ENCODE assay signal across 21 mouse cellular contexts in the genomic region with DNA sequence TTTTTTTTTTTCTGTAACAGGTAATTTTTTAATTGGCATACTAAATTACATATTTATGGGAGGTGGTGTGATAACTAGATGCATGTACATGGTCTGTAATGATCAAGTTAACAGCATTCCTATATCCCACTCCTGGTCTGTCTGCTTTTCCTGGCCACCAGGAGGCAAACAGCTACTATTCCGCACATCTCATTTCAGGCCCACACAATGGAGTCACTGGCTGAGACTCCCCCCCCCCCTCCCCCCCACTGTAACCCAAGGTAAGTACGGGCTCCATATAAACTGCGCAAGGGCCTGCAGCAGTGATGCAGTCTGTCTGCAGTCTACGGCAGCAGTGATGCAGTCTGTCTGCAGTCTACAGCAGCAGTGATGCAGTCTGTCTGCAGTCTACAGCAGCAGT. TPM values are rescaled to one million over a fixed set of nuclear protein-coding genes. Genes with fewer than 3 reads are reported as not detected.
DNase-seq lines count a peak whose midpoint lies in the region; ATAC-seq and TF ChIP-seq lines count a peak whose summit lies in the region.
"Had no signal": no experiment of that assay in that cellular context is flagged by ENCODE, and none has a peak within 500 bp of the region (broad histone marks: within the 10 kb centered on the region; RNA-seq: fewer than 3 reads in every experiment).

No protein-coding gene starts in this region.

- no peak for ATAC-seq in kidney, postnatal 0 days (replicated peaks; ENCODE audit: low FRiP score, low read depth)
- ATAC-seq in kidney, embryonic 15.5 days (replicated peaks; ENCODE audit: low FRiP score), result no peak
- ATAC-seq in midbrain, embryonic 14.5 days (ENCODE audit: low FRiP score, low TSS enrichment), result no peak
- no peak for ATAC-seq in midbrain, embryonic 16.5 days
- no peak for ATAC-seq in midbrain, postnatal 0 days (ENCODE audit: low FRiP score)
- ATAC-seq: hindbrain, embryonic 16.5 days had no signal

- 80% methylated on average over 4 of the region's 4 CpGs for WGBS in kidney, postnatal 0 days
- 68% methylated on average over 4 of the region's 4 CpGs for WGBS in kidney, embryonic 15.5 days
- WGBS in midbrain, embryonic 14.5 days, result 43% methylated on average over 4 of the region's 4 CpGs
- 45% methylated on average over 4 of the region's 4 CpGs for WGBS in midbrain, embryonic 16.5 days
- WGBS in midbrain, postnatal 0 days, result 64% methylated on average over 4 of the region's 4 CpGs

- H3K4me3 ChIP-seq in kidney, postnatal 0 days (replicated peaks; ENCODE audit: low read depth, low read length), result no peak overlapping the region
- H3K4me3 ChIP-seq in kidney, embryonic 15.5 days (replicated peaks), result no peak overlapping the region
- H3K4me3 ChIP-seq in midbrain, embryonic 14.5 days (replicated peaks; ENCODE audit: low read depth, low read length), result no peak overlapping the region
- H3K4me3 ChIP-seq in midbrain, embryonic 16.5 days (ENCODE audit: low read depth, low read length), result no peak overlapping the region
- no peak overlapping the region for H3K4me3 ChIP-seq in midbrain, postnatal 0 days (ENCODE audit: low read depth, low read length)
- no peak overlapping the region for H3K4me3 ChIP-seq in left cerebral cortex, adult 2 months
- H3K4me3 ChIP-seq: embryonic facial prominence, embryonic 12.5 days; forebrain, embryonic 12.5 days; liver, embryonic 13.5 days; lung, embryonic 15.5 days; myocyte; stomach, embryonic 15.5 days had no signal

- no peaks in the 10 kb centered on the region for H3K36me3 ChIP-seq in kidney, postnatal 0 days (ENCODE audit: insufficient read depth, low read length)
- no peaks in the 10 kb centered on the region for H3K36me3 ChIP-seq in kidney, embryonic 15.5 days
- no peaks in the 10 kb centered on the region for H3K36me3 ChIP-seq in midbrain, embryonic 14.5 days (ENCODE audit: control insufficient read depth, insufficient read depth, low read length)
- no peaks in the 10 kb centered on the region for H3K36me3 ChIP-seq in midbrain, embryonic 16.5 days (ENCODE audit: control insufficient read depth, insufficient read depth, low read length)
- H3K36me3 ChIP-seq in midbrain, postnatal 0 days (ENCODE audit: insufficient read depth, low read length), result 0 out of 2 replicates have a peak, but pooled peaks cover 2% of the 10 kb centered on the region
- H3K36me3 ChIP-seq: embryonic facial prominence, embryonic 12.5 days; forebrain, embryonic 12.5 days; liver, embryonic 13.5 days; lung, embryonic 15.5 days; stomach, embryonic 15.5 days had no signal

- no peak overlapping the region for H3K9ac ChIP-seq in kidney, postnatal 0 days (ENCODE audit: low read depth, low read length)
- no peak overlapping the region for H3K9ac ChIP-seq in kidney, embryonic 15.5 days
- H3K9ac ChIP-seq in midbrain, embryonic 14.5 days (replicated peaks; ENCODE audit: low read length), result no peak overlapping the region
- no peak overlapping the region for H3K9ac ChIP-seq in midbrain, embryonic 16.5 days (ENCODE audit: low read depth, low read length)
- no peak overlapping the region for H3K9ac ChIP-seq in midbrain, postnatal 0 days (replicated peaks; ENCODE audit: low read length, poor library complexity, severe bottlenecking)
- H3K9ac ChIP-seq: embryonic facial prominence, embryonic 12.5 days; forebrain, embryonic 12.5 days; liver, embryonic 13.5 days; lung, embryonic 15.5 days; stomach, embryonic 15.5 days had no signal

- H3K9me3 ChIP-seq in kidney, postnatal 0 days (replicated peaks; ENCODE audit: low read length), result no peaks in the 10 kb centered on the region
- no peaks in the 10 kb centered on the region for H3K9me3 ChIP-seq in kidney, embryonic 15.5 days (replicated peaks)
- H3K9me3 ChIP-seq in midbrain, embryonic 14.5 days (ENCODE audit: control insufficient read depth, low read length), result no peaks in the 10 kb centered on the region
- H3K9me3 ChIP-seq in midbrain, embryonic 16.5 days (replicated peaks; ENCODE audit: control insufficient read depth, low read length, poor library complexity, severe bottlenecking), result no peaks in the 10 kb centered on the region
- H3K9me3 ChIP-seq in midbrain, postnatal 0 days (ENCODE audit: low read length), result no peaks in the 10 kb centered on the region
- H3K9me3 ChIP-seq: embryonic facial prominence, embryonic 12.5 days; forebrain, embryonic 12.5 days; liver, embryonic 13.5 days; lung, embryonic 15.5 days; stomach, embryonic 15.5 days had no signal

- H3K27ac ChIP-seq in kidney, postnatal 0 days, result no peak overlapping the region
- H3K27ac ChIP-seq in kidney, embryonic 15.5 days, result no peak overlapping the region
- no peak overlapping the region for H3K27ac ChIP-seq in midbrain, embryonic 14.5 days (replicated peaks; ENCODE audit: low read depth, low read length)
- no peak overlapping the region for H3K27ac ChIP-seq in midbrain, embryonic 16.5 days (ENCODE audit: low read length)
- no peak overlapping the region for H3K27ac ChIP-seq in midbrain, postnatal 0 days (ENCODE audit: low read depth, low read length)
- H3K27ac ChIP-seq in left cerebral cortex, adult 2 months, result no peak overlapping the region
- H3K27ac ChIP-seq: embryonic facial prominence, embryonic 12.5 days; forebrain, embryonic 12.5 days; liver, embryonic 13.5 days; lung, embryonic 15.5 days; macrophage; stomach, embryonic 15.5 days had no signal

- no peaks in the 10 kb centered on the region for H3K4me1 ChIP-seq in kidney, postnatal 0 days (replicated peaks; ENCODE audit: insufficient read depth, low read length)
- H3K4me1 ChIP-seq in kidney, embryonic 15.5 days, result no peaks in the 10 kb centered on the region
- no peaks in the 10 kb centered on the region for H3K4me1 ChIP-seq in midbrain, embryonic 14.5 days (ENCODE audit: control insufficient read depth, insufficient read depth, low read length)
- no peaks in the 10 kb centered on the region for H3K4me1 ChIP-seq in midbrain, embryonic 16.5 days (ENCODE audit: control insufficient read depth, insufficient read depth, low read length)
- H3K4me1 ChIP-seq in midbrain, postnatal 0 days (ENCODE audit: insufficient read depth, low read length), result no peaks in the 10 kb centered on the region
- H3K4me1 ChIP-seq: embryonic facial prominence, embryonic 12.5 days; forebrain, embryonic 12.5 days; lung, embryonic 15.5 days; stomach, embryonic 15.5 days had no signal

- TF ChIP-seq CTCF in kidney, postnatal 0 days (IDR thresholded peaks at IDR 0.05; ENCODE audit: low read depth), result peak; percentile 31; the same call in 1 of the 2 replicates
- peak; percentile 44 for TF ChIP-seq CTCF in midbrain, postnatal 0 days (IDR thresholded peaks at IDR 0.05)
- no peak; the same call in 1 of the 2 replicates for TF ChIP-seq CTCF in left cerebral cortex, adult 2 months (IDR thresholded peaks at IDR 0.05)

- DNase-seq in embryo, embryonic 11 days, result peak; percentile 19
- no peak for DNase-seq in embryo, embryonic 10.5 days (ENCODE audit: low spot score)
- DNase-seq in kidney, postnatal 0 days (ENCODE audit: low spot score), result peak; percentile 4
- peak; percentile 12 for DNase-seq in midbrain, embryonic 14.5 days
- no peak for DNase-seq in midbrain, postnatal 0 days (ENCODE audit: low spot score)
- DNase-seq in left cerebral cortex, adult 2 months (ENCODE audit: extremely low spot score in 1 of 2, low spot score in 2 of 2), result no peak
- DNase-seq: adrenal gland, postnatal 36 days; cerebellum, adult 11 months; cerebellum, postnatal 10 days; gastrocnemius, postnatal 36 days; kidney, adult 11 months; liver, embryonic 13.5 days had no signal

- H3K27me3 ChIP-seq in kidney, postnatal 0 days (ENCODE audit: insufficient read depth, low read length), result no peaks in the 10 kb centered on the region
- no peaks in the 10 kb centered on the region for H3K27me3 ChIP-seq in kidney, embryonic 15.5 days
- H3K27me3 ChIP-seq in midbrain, embryonic 14.5 days (ENCODE audit: control insufficient read depth, insufficient read depth, low read length), result no peaks in the 10 kb centered on the region
- no peaks in the 10 kb centered on the region for H3K27me3 ChIP-seq in midbrain, embryonic 16.5 days (ENCODE audit: control insufficient read depth, insufficient read depth, low read depth, low read length)
- H3K27me3 ChIP-seq in midbrain, postnatal 0 days (ENCODE audit: insufficient read depth, low read length), result no peaks in the 10 kb centered on the region
- H3K27me3 ChIP-seq: embryonic facial prominence, embryonic 12.5 days; forebrain, embryonic 12.5 days; liver, embryonic 13.5 days; lung, embryonic 15.5 days; stomach, embryonic 15.5 days had no signal

- intact Hi-C loops in left cerebral cortex, adult 2 months (cut with DNase I), result no loop called here

- no peak overlapping the region for H3K4me2 ChIP-seq in kidney, postnatal 0 days (ENCODE audit: low read length)
- no peak overlapping the region for H3K4me2 ChIP-seq in kidney, embryonic 15.5 days
- H3K4me2 ChIP-seq in midbrain, embryonic 14.5 days (ENCODE audit: low read length), result no peak overlapping the region
- H3K4me2 ChIP-seq in midbrain, embryonic 16.5 days (ENCODE audit: low read length), result no peak overlapping the region
- H3K4me2 ChIP-seq in midbrain, postnatal 0 days (ENCODE audit: low read depth, low read length, poor library complexity, severe bottlenecking), result no peak overlapping the region
- H3K4me2 ChIP-seq: embryonic facial prominence, embryonic 12.5 days; forebrain, embryonic 12.5 days; liver, embryonic 13.5 days; lung, embryonic 15.5 days; stomach, embryonic 15.5 days had no signal

RNA-seq across cellular contexts. Expression of a gene that starts 51.7 kb away (rescaled TPM):
- polyA plus RNA-seq in kidney, postnatal 0 days (2015; fragmentation: Nextera tagmentation; extraction: Ambion mirVana), result 63.4 and 65.6 TPM in 2 replicates
- 45.5 and 47.8 TPM in 2 replicates for polyA plus RNA-seq in kidney, embryonic 15.5 days (2015; fragmentation: Nextera tagmentation; extraction: Ambion mirVana)
- polyA plus RNA-seq in midbrain, embryonic 14.5 days (2014; fragmentation: Nextera tagmentation; extraction: Ambion mirVana), result 53.3 and 55.9 TPM in 2 replicates
- polyA plus RNA-seq in midbrain, embryonic 16.5 days (2015; fragmentation: Nextera tagmentation; extraction: Ambion mirVana), result 63.2 and 69.3 TPM in 2 replicates
- 28.3 and 28.9 TPM in 2 replicates for total RNA-seq in midbrain, postnatal 0 days (2014; rRNA removed)
- 59.7 and 64.4 TPM in 2 replicates for polyA plus RNA-seq in midbrain, postnatal 0 days (2015; fragmentation: Nextera tagmentation; extraction: Ambion mirVana)
- 10 to 100 TPM; 28.1 to 28.5 TPM for total RNA-seq in left cerebral cortex, adult 2 months (2021)

Comparison
In these comparisons a context has a peak if more than half of its experiments do, and no peak if none do; other contexts are left out.
1. DNase-seq: peak in embryo, embryonic 11 days (single experiment), kidney, postnatal 0 days (single experiment) and midbrain, embryonic 14.5 days (single experiment); none in embryo, embryonic 10.5 days (single experiment), midbrain, postnatal 0 days (single experiment) and left cerebral cortex, adult 2 months (0 of 2).